Mouse (Mus musculus) adrenal gland, adult 8-10 months (tissue): ENCODE measurements at regions not wholly inside any gene's neighbourhood (a gene's known extent, or its start where the extent isn't known, plus 50 kb on each side); places are given as distances from the start of the nearest gene placed in this dataset.

Experiments used
- DNase-seq: peaks from one replicate; pipeline ENCODE4 v3.0.0; 2022

DNA sequence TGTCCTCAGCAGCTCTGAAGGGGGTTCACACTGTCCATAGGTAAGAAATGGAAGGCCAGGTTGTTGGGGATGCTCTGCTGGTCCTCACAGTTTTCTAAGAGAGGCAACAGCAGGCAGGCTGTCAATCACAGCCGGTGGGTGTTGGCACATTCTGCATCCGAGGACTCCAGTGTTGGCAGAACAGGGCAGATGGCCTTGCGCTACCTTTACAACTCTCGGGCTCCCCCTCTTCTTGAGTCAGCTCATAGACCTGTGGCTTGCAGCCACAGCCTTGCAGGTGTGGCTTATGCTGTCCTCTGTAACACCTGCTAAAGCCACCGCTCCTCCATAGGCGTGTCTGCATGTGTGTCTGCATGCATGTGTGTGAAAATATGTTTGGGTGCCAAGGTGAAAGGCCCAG lies 75.2 kb upstream of the Sulf2 start:
- no peak for DNase-seq

DNA sequence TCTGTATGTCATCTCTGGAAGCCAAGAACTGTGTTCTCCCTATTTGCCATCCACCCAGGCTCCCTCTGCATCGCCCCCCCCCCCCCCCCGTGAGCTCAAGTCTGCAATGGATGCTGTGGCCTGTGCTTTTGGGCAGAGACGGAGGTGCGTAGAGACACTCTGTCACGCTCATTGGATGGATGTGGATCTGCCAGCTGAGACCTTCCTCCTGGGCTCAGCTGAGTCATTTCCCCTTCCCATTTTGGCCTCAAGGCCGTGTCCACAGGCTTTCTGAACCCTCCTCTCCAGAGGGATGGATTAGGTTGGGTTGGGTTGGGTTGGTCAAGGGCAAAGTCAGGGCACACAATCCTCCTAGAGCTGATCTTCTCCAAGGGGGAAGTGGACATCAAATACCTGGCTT lies 72.9 kb upstream of the Sulf2 start:
- no peak for DNase-seq

DNA sequence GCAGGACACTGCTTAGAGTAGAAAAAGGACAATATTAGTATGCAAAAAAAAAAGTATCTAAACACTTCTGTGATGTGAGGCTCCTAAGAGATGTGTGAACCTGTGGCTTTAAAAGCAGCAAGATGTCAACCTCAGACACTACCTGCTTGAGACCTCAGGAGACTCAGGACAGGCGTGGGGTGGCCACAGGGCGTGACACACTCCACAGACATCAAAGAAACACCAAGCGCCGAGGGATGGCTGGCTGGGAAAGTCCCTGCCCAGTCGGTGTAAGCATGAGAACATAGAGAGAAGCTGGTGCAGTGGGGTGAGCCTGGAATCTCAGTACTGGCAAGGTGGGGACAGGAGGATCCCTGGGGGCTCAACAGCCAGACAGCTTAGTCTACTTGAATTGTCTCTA lies 72.0 kb upstream of the Sulf2 start:
- DNase-seq = no peak

DNA sequence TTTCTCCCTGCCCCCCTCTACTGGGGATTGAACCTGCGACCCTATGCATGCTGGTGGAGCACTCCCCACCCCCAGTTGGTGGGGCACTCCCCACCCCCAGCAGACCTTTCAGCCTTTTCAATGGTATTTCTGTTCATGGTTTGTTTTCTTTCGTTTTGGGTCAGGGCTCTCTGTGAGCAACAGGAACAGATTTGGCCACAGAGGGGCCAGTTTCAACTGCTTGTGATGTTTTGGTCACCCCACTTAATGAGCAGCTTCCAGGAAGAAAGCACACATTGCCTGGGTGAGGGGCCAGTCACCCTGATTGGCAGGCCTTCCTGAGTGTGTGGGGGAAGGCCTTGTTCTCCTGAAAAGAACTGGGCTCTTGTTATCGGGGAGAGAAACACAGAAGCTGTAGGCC lies 71.5 kb upstream of the Sulf2 start:
- no peak for DNase-seq

DNA sequence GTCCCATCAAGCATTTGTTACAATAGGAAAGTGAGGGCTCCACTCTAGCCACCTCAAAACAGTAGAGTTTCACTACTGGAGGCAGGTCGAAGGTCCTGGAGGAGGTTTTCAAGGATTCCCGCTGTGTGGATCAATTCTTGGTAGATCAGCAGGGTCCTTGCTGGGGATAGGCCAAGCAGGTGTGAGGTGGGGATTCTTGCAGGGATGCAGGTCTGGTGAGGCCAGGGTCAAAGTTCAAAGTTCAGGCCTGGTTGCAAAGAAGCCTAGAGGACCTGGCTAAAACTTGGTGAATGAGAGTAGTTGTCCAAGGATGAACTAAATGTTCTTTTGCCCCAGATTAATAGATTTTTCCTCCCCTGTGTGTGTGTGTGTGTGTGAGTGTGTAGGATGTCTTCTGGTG lies 70.9 kb upstream of the Sulf2 start:
- no peak for DNase-seq

DNA sequence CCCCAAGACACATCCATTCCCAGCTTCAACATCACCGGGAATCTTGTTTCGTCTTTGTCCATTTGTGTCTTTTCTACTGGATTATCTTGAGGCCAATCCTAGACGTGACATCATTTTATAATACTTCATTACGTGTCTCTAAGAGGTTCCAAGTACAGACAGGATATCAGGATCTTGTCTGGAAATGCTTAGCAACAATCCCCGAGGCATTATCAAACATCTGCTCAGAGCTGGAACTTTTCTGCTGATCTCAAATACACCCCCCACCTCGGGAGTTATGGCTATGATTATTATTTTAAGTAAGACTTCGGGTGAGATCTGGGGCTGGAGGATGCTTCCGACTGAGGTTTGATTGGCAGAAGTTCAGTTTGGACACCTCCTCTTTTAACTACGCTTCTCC lies 69.9 kb upstream of the Sulf2 start:
- no peak for DNase-seq

DNA sequence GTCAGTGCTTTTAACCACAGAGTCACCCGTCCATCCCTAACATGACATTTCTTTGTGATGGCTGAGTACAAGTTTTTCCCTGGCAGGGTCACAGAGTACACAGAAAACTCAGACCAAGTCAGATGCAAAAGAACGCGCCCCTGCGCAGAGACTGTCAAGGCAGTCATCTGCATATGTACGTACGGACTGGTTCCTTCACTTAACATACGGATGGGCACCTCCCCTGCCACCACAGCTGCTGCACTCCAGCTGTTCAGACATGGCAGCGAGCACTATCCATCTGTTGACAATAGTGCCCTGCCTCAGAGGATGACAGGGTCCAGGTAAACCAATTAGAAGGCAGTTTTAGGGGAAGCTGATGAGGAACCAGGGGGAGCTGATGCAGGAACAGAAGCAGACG lies 63.3 kb upstream of the Sulf2 start:
- no peak for DNase-seq

DNA sequence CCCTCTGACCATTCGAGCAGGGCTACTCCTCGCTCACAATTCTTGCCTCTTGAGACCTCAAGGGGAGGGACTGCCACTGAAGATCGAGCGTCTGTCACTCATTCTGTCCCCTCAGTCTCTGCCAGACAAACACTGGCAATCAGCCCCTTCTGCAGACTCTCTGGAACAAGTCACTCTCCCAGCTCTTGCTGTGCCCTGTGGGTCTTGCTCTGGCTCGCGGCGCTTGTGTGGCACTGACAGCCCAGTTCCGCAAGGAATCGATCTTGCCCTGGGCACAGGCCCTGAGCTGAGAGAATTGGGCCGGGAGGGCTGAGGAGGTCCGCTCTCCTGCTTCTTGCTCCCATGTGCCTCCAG lies 61.0 kb upstream of the Sulf2 start:
- DNase-seq = no peak

DNA sequence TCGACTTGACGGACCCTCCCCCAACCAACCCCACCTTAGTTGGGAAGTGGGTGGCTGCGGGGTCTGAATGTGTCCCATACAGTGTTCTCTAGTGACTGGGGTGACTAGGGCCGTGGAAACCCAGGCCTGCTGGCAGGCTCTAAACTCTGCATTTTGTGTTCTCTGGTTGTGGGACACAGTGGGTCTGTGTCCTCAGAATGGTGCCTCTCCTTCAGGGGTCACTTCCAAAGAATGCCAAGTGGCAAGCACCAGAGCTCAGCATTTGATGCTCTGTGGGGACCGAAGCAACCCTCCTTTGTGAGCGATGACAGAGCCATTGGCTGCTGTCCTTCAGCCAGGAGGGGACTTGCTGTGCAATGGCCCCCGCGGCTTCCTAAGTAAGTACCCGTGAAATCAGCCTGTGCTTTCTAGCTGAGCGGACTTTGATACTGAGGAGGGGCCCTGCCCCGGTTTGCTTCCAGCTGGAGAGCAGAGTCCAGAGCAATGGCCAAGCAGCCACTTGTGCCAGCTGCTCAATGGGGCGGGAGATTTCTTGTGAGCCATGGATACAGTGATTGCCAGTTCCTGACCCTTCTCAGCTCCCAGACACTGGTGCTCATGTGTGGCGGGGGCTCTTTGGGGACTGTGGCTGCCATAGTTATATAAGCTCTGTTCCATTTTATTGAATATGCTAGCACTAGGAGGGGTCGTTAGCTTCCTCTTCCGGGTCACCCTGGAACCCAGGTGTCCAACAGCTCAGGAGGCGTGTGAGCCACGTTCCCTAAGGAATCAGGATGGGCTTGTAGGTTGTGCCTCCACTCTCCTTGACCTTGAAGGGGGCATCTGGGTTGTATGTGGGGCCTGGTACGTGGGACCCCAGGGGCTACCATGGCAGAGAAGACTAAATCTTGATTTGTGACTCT lies 60.4 kb upstream of the Sulf2 start:
- no peak for DNase-seq

DNA sequence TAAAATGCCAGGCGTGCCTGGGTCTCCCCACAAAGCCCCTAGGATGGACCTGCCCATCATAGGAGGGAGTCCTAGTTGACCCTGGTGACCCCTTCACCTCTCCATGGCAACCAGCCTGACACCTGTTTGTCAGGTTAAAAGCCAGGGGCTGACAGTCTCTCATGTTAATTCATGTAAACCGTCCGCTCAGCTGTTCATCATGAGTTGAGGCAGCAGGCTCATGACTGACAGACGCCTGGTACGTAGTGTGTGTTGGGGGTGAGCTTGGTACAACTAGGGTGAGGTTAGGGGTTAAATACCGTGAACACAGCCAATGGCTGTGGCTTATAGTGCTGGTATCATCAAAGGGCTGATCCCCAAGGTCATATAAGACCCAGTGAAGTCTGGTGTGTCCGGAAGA lies 59.7 kb upstream of the Sulf2 start:
- DNase-seq = no peak

DNA sequence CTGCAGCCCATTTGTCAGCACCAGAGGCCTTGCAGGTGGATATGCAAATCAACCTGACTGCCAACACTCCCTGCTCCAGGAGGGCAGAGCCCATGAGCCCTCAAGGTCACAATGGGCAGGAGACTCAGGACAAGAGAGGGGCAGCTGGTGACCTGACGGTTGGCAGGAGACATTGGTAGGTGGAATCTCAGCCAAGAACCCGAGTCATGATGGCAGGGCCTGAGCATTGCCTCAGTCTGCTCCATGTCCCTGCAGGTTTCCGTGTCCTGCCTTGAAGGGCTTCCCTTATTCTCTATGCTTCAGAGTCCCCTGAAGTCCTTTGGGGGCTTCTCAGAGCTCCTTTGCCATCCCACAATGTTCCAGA lies 51.7 kb upstream of the Sulf2 start:
- DNase-seq = no peak

DNA sequence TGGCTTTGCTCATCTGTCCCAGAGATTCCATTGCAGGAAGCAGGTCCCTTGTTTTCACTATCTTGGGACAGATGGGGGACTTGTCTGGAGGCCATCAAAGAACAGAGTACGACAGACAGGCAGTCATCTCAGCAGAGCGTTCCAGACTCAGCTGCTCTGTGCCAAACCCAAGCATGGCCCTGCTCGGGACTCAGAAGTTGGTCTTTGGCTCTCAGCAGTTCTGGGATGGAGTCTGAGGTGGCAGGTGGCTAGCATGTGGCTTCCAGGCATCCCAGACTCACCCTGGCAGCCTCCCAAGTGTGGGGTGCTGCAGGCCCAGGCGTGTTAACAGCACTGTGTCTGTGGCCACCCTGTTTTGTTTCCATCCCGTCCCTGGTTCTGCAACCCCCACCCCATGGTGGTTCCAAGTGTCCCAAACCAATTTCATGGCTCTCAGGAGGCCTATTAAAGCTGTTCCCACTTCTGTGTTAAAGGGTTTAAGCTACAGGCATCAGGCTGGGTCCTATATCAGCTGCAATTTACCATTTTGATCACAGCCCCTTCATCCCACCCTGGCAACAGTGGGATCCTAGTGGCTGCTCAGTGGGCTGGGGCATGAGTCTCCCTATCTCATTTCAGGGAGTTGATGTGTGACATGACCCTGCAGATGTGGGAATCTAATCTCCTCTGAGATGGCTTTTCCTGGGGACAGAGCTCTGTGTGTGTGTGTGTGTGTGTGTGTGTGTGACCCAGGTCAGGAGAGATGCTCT lies 51.1 kb upstream of the Sulf2 start:
- no peak for DNase-seq
